Mouse (Mus musculus) heart, postnatal 36 days (tissue): ENCODE results near the gene Krt18. TPM values are rescaled to one million over a fixed set of nuclear protein-coding genes. Genes with fewer than 3 reads are reported as not detected.

Experiments
- DNase-seq, 2 experiments: peaks; one replicate each; pipeline ENCODE4 v3.0.0; 2021 to 2022
- intact Hi-C: fragments of 180-260 bp; cut with DNase I; formaldehyde crosslinking; loops from one replicate; pipeline ENCODE4 v1.15.1; 2025
- total RNA-seq, 2 experiments: library from RNA; stranded (reverse); gene quantifications; 2 replicates each; pipeline ENCODE4 v1.2.3; 2021

Krt18 gene
- total RNA-seq, 2 experiments from 2014 or later = 2.5 to 5.1 TPM

GRCm38 (mm10) chr15:102007097-102008069, 20.6 kb upstream of the Krt18 start:
- no peak for DNase-seq
- intact Hi-C loops = no loop called here

GRCm38 (mm10) chr15:102010569-102011245, 17.3 kb upstream of the Krt18 start:
- intact Hi-C loops = no loop called here
- no peak for DNase-seq

GRCm38 (mm10) chr15:102012260-102012765, 15.7 kb upstream of the Krt18 start:
- intact Hi-C loops = no loop called here
- DNase-seq = no peak

- intact Hi-C loops = no loop called here
- DNase-seq = no peak
Measured at GRCm38 (mm10) chr15:102013651-102014050, 14.3 kb upstream of the Krt18 start.

- intact Hi-C loops = no loop called here
- DNase-seq = no peak
Measured at GRCm38 (mm10) chr15:102014848-102015247, 13.1 kb upstream of the Krt18 start.

GRCm38 (mm10) chr15:102016096-102016495, 11.9 kb upstream of the Krt18 start:
- intact Hi-C loops = no loop called here
- DNase-seq = no peak

GRCm38 (mm10) chr15:102016787-102017186, 11.2 kb upstream of the Krt18 start:
- intact Hi-C loops = no loop called here
- no peak for DNase-seq

- no peak for DNase-seq
- intact Hi-C loops = no loop called here
Measured at GRCm38 (mm10) chr15:102017918-102018463, 10.0 kb upstream of the Krt18 start.

GRCm38 (mm10) chr15:102022481-102022880, 5.5 kb upstream of the Krt18 start:
- intact Hi-C loops = no loop called here
- DNase-seq = no peak

GRCm38 (mm10) chr15:102023888-102024287, 4.1 kb upstream of the Krt18 start:
- DNase-seq = no peak

GRCm38 (mm10) chr15:102025136-102025872, 2.7 kb upstream of the Krt18 start:
- intact Hi-C loops = no loop called here
- peak in 1 of 2 experiments; percentile 17 for DNase-seq

More at GRCm38 (mm10) chr15:102023888-102024287, 4.1 kb upstream of the Krt18 start:
- intact Hi-C loops = no loop called here

GRCm38 (mm10) chr15:102026430-102026829, 1.6 kb upstream of the Krt18 start:
- no peak for DNase-seq
- intact Hi-C loops = no loop called here

GRCm38 (mm10) chr15:102034121-102035053, 6.4 kb downstream of the Krt18 start:
- no peak for DNase-seq
- intact Hi-C loops = no loop called here

- intact Hi-C loops = no loop called here
- no peak for DNase-seq
Measured at GRCm38 (mm10) chr15:102040277-102040676, 12.3 kb downstream of the Krt18 start.

- intact Hi-C loops = no loop called here
Measured at GRCm38 (mm10) chr15:102041951-102042350, 14.0 kb downstream of the Krt18 start.

GRCm38 (mm10) chr15:102044745-102045144, 16.8 kb downstream of the Krt18 start:
- no peak for DNase-seq
- intact Hi-C loops = no loop called here

More at GRCm38 (mm10) chr15:102041951-102042350, 14.0 kb downstream of the Krt18 start:
- no peak for DNase-seq

GRCm38 (mm10) chr15:102045691-102046090, 17.7 kb downstream of the Krt18 start:
- DNase-seq = no peak
- intact Hi-C loops = no loop called here

GRCm38 (mm10) chr15:102048006-102048405, 20.0 kb downstream of the Krt18 start:
- intact Hi-C loops = no loop called here

GRCm38 (mm10) chr15:102049871-102050270, 21.9 kb downstream of the Krt18 start:
- DNase-seq = no peak
- intact Hi-C loops = no loop called here

More at GRCm38 (mm10) chr15:102048006-102048405, 20.0 kb downstream of the Krt18 start:
- no peak for DNase-seq
